Mouse (Mus musculus) spleen, embryonic (tissue): ENCODE data around the gene Tubb5.

Experiments used
- CTCF ChIA-PET: fragments of 350-600 bp; sonication (Branson Sonifier 250); formaldehyde crosslinking; loops from one replicate; lab custom pipeline; 2022; lab: Charles Lee

Gene Tubb5

DNA sequence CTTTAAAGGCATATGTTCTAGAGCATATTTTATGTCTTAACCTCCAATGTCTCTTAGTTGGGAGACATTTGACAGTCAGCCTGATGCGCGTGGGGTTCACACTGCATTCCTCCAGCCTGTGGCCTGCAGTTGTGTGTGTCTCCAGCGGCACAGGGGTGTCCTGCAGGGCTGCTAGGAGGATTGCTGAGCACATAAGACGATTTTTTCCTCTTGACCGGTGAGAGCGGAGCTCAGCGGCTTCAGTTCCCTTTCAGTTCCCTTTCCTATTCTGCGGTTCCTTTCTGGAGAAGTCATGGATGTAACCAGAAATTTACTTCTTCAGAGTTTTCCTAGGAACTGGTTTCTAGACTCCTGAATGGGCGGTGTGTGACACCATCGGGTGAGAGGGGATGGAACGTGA is 28.7 kb downstream of the Tubb5 start:
- CTCF ChIA-PET, result no interaction called here

- CTCF ChIA-PET, result no interaction called here
Measured at GRCm38 (mm10) chr17:35808073-35808472, 30.0 kb downstream of the Tubb5 start.

DNA sequence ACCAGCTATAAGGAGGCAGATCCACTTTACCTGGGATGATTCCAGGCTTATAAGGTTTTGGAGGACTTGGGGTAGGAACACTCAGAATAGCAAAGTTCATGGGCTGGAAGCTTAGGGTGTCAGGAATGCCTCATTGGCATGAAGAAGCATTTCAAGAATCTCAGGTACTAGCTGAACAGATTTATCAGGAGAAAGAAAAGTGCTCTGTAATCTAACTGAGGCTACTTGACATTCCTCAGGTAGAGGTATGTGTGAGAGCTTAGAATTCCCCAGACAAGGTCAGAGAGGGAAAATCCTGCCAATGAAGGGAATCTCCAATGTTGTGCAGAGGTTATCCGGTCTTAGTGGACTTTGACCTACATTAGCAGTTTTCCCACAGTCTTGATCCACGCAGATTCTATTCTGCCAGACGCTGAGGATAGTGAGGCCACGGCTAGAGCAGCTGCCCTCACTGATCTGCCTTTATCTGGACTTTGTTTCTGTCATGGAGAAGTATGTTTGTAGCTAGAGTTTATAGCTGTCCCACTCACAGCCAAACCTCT is 34.2 kb downstream of the Tubb5 start:
- CTCF ChIA-PET, result no interaction called here

GRCm38 (mm10) chr17:35803020-35803419 is 35.1 kb downstream of the Tubb5 start:
- CTCF ChIA-PET, result interaction anchor here (0.6 kb wide), 1 partner anchor 201 kb away, joined by 7 read pairs; no protein-coding TSS in a partner anchor

DNA sequence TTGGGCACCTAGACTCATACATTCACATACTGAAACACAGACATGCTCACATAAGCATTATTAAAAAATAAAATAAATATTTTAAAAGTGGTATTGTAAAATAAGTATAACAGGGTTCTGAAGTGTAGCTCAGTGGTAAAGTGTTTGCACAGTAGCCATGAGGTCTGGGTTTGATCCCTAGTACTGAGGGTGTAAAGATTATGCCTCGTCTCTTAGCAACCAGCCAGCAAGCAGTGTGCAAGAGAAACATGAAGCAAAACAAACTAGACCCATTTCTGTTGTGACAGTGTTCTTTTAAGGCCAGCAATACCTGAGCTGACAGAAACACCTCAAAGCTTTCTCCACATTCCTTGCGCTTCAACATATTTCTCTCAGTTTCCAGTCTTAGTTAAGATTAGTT is 37.2 kb downstream of the Tubb5 start:
- CTCF ChIA-PET, result no interaction called here

DNA sequence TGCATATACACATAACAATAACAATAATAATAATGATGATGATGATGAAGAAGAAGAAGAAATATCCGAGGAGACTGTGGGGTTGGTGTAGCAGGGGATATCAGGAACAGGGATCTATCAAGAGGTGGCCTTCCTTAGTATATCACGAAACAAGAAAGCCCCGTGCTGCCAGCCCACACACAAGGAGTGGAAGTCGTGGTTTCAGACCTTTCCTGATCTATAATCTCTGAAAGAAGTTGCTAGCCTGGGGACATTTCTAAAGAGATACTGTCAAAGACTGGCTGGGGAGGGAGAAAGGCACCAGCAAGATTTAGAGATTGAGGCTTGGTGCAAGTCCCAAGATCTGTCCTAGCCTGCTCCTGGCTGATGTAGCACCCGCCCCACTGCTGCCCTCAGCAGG is 41.3 kb downstream of the Tubb5 start:
- CTCF ChIA-PET, result no interaction called here

DNA sequence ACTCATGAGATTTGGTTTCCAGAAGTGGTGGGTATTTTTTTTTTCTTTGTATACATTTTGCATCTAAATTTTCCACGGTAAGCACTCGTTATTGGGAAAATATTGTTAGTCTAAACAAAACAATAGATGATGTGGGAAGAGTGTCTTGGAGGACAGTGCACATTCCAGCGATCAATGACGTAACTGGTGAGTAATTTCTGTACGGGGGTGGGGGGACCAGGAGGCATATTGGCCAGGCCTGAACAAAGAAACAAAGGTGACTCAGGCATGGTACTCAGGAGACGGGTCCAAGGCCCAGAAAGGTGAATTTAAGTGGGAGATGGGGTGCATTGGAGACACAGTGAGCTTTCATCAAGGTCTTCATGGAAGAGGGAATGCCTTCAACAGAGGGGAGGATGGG is 42.5 kb downstream of the Tubb5 start:
- CTCF ChIA-PET, result no interaction called here

DNA sequence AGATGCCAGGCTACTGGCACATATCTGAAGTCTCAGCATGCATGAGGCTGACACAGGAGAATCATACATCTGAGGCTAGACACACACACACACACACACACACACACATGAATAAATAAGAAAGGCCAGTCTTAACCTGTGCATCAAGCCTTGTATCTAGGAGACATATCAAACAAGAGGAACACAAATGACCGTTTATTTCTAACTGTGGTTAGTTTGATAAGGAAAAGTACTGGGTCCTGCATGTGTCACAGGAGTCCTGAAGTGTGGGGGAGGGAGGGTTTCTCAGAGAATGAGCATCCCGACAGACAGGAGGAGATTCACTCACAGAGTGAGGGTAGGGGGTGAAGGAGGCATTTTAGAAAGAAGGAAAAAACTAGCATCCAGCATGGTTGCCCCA is 43.0 kb downstream of the Tubb5 start:
- CTCF ChIA-PET, result no interaction called here

DNA sequence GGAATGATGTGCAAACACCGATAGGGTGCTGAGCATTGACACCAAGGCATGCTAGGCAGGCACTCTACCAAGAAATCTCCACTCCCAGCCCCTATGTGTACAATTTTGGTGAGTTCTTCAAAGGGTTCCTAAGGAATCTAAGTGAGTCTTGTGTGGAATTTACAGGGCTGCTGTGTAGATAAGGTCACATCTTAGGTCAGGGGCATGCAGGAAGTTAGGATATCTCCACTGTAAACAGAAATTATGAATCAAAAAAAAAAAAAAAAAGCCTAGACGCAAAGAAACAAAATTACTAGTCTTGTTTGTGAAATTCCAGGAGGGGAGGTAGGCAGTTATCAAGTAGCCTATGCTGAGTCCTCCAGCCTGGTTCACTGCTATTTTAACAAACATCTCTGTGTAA is 45.3 kb downstream of the Tubb5 start:
- CTCF ChIA-PET, result no interaction called here

DNA sequence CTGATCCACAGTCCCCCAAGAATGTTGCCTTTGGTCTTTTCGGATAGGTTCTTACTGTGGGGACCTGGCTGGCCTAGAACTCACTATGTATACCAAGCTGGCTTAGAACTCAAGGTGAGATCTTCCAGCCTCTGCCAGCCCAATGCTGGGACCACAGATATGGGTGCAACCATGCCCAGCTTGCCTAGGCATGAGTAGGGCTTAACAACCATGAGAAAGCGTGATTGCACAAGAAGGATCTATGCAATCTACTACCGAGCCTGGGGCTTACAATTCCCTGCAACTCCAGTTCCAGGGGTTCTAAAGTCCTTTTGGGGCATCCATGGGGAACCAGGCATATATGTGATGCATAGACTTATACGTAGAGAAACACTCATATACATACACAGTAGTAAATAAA is 47.2 kb downstream of the Tubb5 start:
- CTCF ChIA-PET, result no interaction called here

DNA sequence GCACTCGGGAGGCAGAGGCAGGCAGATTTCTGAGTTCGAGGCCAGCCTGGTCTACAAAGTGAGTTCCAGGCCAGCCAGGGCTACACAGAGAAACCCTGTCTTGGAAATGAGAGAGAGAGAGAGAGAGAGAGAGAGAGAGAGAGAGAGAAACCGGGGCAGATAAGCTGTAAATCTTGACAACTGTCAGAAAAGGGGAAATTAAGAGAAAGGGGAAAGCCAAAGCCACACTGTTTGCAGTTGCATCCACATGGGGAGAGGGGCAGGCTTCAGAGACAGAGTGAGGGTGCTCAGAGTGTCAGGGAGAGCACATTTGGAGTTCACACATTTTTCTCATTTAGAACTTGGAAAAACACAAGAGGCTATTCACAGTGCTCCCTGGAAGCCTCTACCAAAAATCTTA is 50.1 kb downstream of the Tubb5 start:
- CTCF ChIA-PET, result interaction anchor here (0.7 kb wide), 1 partner anchor 113 kb away, joined by 7 read pairs; no protein-coding TSS in a partner anchor

GRCm38 (mm10) chr17:35787493-35787892 is 50.6 kb downstream of the Tubb5 start:
- CTCF ChIA-PET, result no interaction called here

DNA sequence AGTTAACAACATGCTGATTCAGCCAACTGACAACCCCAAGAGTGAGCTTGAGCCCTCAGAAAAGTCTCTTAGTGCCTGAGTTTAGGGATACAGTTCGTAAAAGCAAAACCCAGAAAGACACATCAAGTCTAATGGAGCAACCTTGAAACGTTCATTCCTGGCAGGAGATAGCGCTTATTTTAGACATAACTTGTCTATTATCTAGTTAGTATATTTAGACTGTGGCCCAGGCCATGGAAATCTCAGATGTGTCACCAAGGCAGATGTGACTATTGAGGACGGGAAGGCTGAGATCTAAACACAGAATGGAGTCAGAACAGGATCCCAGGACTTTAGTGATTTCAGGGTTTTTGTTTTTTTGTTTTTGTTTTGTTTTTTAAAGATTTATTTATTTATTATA is 53.0 kb downstream of the Tubb5 start:
- CTCF ChIA-PET, result no interaction called here

- CTCF ChIA-PET, result no interaction called here
Measured at GRCm38 (mm10) chr17:35783944-35784343, 54.2 kb downstream of the Tubb5 start.
